Mouse (Mus musculus) lung, adult 2 months (tissue): ENCODE measurements around the gene Zfp804a. TPM values are rescaled to one million over a fixed set of nuclear protein-coding genes. Genes with fewer than 3 reads are reported as not detected.

Experiments used
- DNase-seq: peaks from one replicate; pipeline ENCODE4 v3.0.0; 2022
- H3K4me1 ChIP-seq: fragments of 200-500 bp; 2 replicates; pipeline ENCODE4 v1.6.1; 2011; ENCODE audit warnings: low read length; ENCODE audit not compliant: control insufficient read depth, insufficient read depth
- H3K4me3 ChIP-seq: fragments of 200-500 bp; replicated peaks from 2 replicates; pipeline ENCODE3; 2011; ENCODE audit warnings: low read depth, mild to moderate bottlenecking, control low read depth, low read length; ENCODE audit errors: extremely low read depth
- CTCF ChIP-seq: fragments of 200-500 bp; IDR thresholded peaks from 2 replicates; pipeline ENCODE4 v1.5.1; 2011; ENCODE audit warnings: mild to moderate bottlenecking, low read length, control low read depth; ENCODE audit not compliant: insufficient read depth
- POLR2A ChIP-seq: fragments of 200-500 bp; IDR thresholded peaks from 2 replicates; pipeline ENCODE4 v1.6.1; 2011; ENCODE audit warnings: low read depth, mild to moderate bottlenecking, control low read depth, low read length, borderline replicate concordance; ENCODE audit errors: extremely low read depth
- WGBS: fragments of 180-500 bp; shearing (Covaris S2); methylation state at CpG from one replicate; pipeline ENCODE4 v1.1.7; 2018; 5-methylcytosine and 5-hydroxymethylcytosine counted together
- polyA plus RNA-seq: library from polyadenylated mRNA; depleted of rRNA; stranded (reverse); fragments of >200 nt; gene quantifications from 2 replicates; pipeline ENCODE4 v1.2.3, GENCODE M21; 2012; rRNA removed

Gene Zfp804a
- not detected in 2 replicates for polyA plus RNA-seq

DNA sequence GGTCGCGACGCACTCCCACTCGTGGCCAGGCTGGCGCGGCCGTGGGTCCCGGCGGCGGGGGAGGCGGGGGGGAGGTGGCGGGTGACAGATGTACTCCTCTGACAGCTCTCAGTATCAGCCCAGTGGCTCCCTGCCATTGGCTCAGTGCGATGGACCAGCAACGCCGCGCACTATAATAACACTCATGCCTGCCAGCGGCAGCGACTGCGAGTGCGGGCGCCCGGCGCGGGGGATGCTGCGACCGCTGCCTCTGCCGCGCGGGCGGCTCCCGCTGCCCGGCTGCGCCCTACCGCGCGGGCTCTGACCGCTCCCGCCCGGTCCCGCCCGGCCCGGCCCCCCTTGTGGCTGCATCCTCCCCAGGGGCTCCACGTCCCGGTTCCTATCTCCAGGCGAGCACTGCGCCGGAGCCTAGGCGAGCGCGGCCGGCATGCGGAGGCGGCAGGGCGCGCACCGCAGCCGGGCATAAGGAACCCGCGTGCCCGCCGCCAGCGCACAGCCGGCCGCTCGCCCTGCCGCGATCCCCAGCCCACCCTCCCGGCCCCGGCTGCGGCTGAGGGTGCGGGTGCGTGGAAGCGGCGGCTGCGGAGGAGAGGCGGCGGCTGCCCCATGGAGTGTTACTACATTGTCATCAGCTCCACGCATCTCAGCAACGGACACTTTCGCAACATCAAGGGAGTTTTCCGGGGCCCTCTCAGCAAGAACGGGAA lies at the start of gene Zfp804a:
Gene Zfp804a, plus strand, starts transcription at position 38 of the 707 bp plus-strand sequence.
- no peaks in the 10 kb centered on the region for H3K4me1 ChIP-seq
- no peak within 1 kb of the TSS for H3K4me3 ChIP-seq
- no peak for DNase-seq
- no peak for TF ChIP-seq CTCF
- WGBS = under 1% methylated on average over 82 of the region's 82 CpGs

DNA sequence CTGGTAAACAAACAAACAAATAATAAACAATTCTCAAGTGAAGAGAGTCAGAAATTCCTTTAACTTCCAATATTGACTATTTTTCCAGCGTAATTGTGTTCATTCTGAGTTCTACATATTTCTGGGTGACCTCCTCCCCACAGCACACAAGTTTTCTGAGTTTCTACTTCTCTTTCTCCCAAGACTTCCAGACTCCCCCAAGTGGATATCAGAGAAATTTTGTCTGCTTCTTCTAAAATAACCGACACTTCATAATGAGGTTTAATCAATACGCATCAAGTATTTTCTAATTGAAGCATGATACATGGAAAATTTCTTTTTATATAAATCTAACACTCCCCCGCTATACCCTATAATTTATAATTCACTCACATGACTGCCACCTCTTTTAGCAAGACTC lies 1.4 kb upstream of the Zfp804a start:
- Histone ChIP-seq H3K4me1 (no peaks in the 10 kb centered on the region), H3K4me3 (no peak overlapping the region)
- TF ChIP-seq CTCF (no peak), POLR2A (no peak)
- no peak for DNase-seq
- WGBS = 72% methylated on average over 4 of the region's 4 CpGs

DNA sequence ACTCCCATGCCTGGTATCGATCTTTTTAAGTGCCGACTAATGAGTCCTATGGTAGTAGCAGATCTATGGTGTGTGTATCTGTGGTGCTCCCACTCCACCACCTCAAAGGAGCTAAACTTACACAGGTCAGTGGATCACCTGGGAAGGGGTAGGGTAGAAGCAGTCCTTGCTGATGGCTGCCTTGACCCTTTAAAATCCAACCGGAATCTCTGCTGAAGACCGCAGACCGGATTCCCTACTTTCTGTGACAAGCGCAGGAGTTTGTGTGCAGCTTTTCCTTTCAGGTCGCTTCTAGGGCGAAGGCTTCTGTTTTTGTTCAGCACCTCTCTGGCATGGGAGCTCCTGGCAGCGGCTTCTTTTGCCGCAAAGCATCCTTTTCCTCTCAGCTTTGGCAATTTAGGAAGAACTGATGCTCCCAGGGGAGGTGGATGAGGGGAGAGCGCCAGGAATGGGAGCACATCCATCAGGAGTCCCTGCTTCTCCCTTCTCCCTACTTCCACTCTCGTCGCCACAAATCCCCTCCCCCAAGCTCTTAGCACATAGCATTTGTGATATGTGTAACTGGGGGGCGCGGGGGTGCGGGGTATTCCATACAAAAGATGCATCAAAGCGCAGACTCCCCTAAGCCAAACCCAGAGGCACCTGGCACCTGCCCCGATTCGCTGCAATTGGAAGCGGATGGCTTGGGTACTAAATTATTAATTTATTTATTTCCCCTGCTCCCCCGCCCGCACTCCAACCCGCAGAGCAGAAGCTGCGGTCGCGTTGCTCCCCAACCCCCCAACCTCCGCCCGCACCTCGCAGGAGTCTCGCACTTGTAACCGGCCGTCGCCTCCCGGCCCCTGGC lies 461 bp upstream of the Zfp804a start:
- TF ChIP-seq CTCF (no peak), POLR2A (no peak)
- 5% methylated on average over 34 of the region's 34 CpGs for WGBS
- Histone ChIP-seq H3K4me1 (no peaks in the 10 kb centered on the region), H3K4me3 (no peak overlapping the region)
- no peak for DNase-seq

DNA sequence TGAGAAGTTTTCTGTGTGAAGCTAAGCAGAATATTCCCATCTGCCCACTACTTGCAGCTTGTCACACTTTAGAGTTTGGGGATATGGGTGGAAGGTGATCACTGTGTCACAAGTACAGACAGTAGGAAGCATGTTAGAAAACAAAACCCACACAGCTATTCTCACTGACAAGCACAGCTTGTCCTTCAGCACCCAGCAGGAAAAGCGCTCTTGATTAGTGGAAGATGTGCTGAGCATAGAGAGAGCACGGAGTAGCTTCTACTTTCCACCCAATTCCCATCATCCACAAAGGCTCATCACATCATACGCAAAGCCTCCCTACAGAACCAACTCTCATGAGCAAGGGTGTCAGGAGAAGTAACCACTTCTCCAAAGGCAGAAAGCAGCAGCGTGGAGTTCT lies 1.4 kb downstream of the Zfp804a start:
- WGBS = 59% methylated on average over 4 of the region's 4 CpGs
- no peaks in the 10 kb centered on the region for H3K4me1 ChIP-seq
- no peak overlapping the region for H3K4me3 ChIP-seq
- no peak for TF ChIP-seq POLR2A
- TF ChIP-seq CTCF = no peak
- no peak for DNase-seq

DNA sequence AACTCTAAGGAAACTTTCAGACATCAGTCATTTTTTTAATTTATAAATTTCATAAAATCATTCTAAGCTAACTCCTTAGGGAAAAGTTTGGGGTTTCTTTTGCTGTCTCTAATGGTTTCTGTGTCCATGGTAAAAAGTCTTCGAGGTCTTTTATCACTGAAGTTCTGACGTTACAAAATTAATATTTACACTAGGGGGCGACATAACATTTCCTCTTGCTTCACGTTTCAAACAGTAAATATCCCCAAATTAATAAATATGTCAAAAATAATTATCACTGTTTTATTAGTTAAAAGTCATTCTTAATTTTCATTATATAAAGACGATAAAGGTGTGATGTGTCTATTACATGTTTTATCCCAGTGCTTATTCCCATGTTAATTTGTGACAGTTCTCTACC lies 11.6 kb downstream of the Zfp804a start:
- no peak for DNase-seq
- 23% methylated on average over 5 of the region's 5 CpGs for WGBS
- Histone ChIP-seq H3K4me1 (no peaks in the 10 kb centered on the region), H3K4me3 (no peak overlapping the region)
- TF ChIP-seq POLR2A (no peak), CTCF (no peak)

DNA sequence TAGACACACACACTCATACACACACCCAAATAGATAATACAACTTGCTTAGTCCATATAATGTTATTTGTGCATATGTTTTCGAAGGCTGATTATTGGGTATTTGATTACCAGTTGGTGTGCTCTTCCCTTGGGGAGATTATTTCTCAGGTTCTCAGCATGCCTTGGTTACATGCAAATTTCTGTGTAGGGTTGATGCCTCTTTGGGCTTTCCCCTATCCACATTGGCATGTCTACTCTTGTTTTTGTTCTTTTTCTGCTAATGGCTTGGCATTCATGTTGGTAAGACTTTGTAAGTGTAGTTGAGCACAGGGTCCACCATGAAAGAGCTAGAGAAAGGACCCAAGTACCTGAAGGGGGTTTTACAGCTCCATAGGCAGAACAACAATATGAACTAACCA lies 14.9 kb downstream of the Zfp804a start:
- no peak for DNase-seq
- WGBS = 82% methylated on average over 1 of the region's 1 CpGs
- TF ChIP-seq CTCF = no peak
- TF ChIP-seq POLR2A = no peak

DNA sequence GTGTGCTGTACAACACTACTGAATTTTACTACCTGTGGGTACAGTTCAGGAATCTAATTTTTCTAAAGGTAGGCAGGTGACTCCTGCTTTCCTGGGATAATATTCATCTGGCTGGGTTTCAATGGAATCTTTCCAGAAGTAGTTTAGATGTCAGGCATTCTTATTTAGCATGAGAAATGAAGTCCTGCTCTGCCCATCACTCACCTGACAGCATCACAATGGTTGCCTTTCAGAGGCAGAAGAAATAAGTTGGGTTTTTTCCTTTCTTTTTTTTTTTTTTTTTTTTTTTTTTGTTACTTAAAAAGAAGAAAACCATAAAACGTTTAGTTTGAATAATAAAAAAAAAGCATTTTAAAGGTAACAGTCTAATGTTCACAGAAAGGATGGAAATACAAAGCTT lies 16.1 kb downstream of the Zfp804a start:
- WGBS = 50% methylated on average over 1 of the region's 1 CpGs
- TF ChIP-seq CTCF = no peak
- no peak for TF ChIP-seq POLR2A
- no peak for DNase-seq
- H3K4me1 ChIP-seq = no peaks in the 10 kb centered on the region
- no peak overlapping the region for H3K4me3 ChIP-seq

More for the DNA sequence above, 14.9 kb downstream of the Zfp804a start:
- no peak overlapping the region for H3K4me3 ChIP-seq
- H3K4me1 ChIP-seq = no peaks in the 10 kb centered on the region

DNA sequence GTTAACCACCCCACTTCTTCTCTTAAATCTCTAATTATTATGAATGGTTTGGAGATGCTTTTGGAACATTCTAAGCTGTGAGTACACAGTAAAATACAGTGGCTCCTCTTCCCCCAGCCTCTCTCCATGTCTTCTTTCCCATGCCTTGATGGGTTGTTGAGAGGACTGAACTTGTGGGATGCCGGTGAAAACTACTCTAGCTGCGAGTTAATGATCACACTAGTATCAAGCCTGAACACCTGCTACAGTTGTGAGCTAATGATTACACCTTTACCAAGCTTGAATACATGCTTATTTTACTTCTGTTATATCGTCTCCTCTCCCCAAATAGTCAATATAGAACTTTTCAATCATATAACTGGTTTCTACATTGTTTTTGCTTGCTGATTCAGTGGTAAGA lies 23.9 kb downstream of the Zfp804a start:
- WGBS = 81% methylated on average over 3 of the region's 3 CpGs
- no peak for DNase-seq
- Histone ChIP-seq H3K4me3 (no peak overlapping the region), H3K4me1 (no peaks in the 10 kb centered on the region)
- no peak for TF ChIP-seq CTCF
- TF ChIP-seq POLR2A = no peak

DNA sequence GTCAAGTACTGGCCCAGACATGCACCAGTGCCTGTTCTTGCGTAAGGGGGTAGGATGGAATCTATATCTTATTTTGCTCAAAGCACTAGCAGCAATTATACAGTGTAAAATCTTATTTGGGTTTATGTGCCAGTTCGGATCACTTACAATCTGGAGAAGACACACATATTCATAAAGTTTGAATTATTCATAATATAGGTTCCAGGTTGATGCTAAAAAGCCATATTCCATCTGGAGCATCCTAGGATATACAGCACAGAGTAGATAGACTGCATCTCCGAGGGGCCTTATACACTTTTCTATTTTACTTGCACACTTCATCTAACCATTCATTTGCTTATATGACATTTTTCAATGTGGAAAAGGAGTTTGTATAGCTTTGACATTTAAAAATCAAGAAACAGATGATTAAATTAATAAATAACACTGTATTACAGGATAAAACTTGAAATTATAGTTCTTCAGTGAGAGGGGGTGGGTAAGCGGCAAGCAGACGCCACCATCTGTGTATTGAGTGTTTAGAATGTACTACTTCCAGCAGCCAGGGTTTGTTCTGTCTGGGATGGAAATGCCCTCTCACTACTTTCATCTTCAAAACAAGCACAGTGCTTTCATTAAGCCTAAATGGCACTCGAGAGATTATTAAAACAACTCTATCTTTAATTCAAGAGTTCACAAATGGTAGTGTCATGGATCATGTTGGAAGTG lies 25.4 kb downstream of the Zfp804a start:
- H3K4me3 ChIP-seq = no peak overlapping the region
- 77% methylated on average over 6 of the region's 6 CpGs for WGBS
- no peaks in the 10 kb centered on the region for H3K4me1 ChIP-seq
- no peak for DNase-seq
- TF ChIP-seq CTCF (no peak), POLR2A (no peak)
